Mouse (Mus musculus): ENCODE measurements around the gene Rps6ka2.
"Not testable (repeated sequence)": the region's sequence is repeated elsewhere in the genome, so short reads cannot be mapped to it uniquely, and the experiment has no call there.

DNA sequence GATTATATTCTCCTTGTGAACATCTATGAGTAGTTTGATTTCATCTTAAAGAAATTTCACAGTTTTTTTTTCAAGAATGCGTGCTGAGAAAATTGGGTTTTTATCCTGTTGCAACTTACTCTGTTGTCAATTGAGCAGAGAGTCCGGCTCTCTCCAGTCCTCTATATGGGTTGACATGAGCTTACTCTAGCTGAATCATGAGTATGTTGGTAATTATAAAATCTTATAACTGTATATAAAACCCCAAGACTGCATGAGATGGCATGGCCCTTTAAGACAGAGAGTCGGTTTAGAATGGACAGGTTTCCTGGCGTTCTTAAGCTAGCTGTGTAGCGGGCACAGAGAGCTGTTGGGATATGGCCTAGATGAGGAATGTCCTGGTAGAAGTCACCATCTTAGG lies 154.4 kb downstream of the Rps6ka2 start, which contains the start of gene Tcp10a:
- not testable (repeated sequence) for TF ChIP-seq CTCF (IDR thresholded peaks at IDR 0.05; ENCODE audit: extremely low read depth, insufficient read depth, insufficient read length, insufficient replicate concordance); POLR2A (IDR thresholded peaks at IDR 0.05; ENCODE audit: low read depth, low read length)

Data from spleen, adult 2 months (tissue).